Mouse (Mus musculus) neural tube, embryonic 11.5 days (tissue): ENCODE results near the gene Atp1a3. TPM values are rescaled to one million over a fixed set of nuclear protein-coding genes. Genes with fewer than 3 reads are reported as not detected.

Experiments used
- ATAC-seq: fragments of 200-750 bp; cut with Nextera tagmentation; 2 replicates; pipeline ENCODE4 v1.8.0; 2017; ENCODE audit warnings: moderate number of reproducible peaks, mild to moderate bottlenecking, moderate TSS enrichment, moderate library complexity; ENCODE audit not compliant: insufficient read depth, low FRiP score, low TSS enrichment
- DNase-seq: peaks from one replicate; pipeline ENCODE4 v3.0.0-alpha.2; 2015; ENCODE audit warnings: low spot score
- H3K27ac ChIP-seq: fragments of 300-500 bp; sonication (generic); 2 replicates; pipeline ENCODE4 v1.5.1; 2014; ENCODE audit warnings: low read depth, mild to moderate bottlenecking, low read length
- H3K27me3 ChIP-seq: fragments of 300-500 bp; sonication (generic); 2 replicates; pipeline ENCODE4 v1.6.1; 2014; ENCODE audit warnings: mild to moderate bottlenecking, low read length, mixed read lengths; ENCODE audit not compliant: control insufficient read depth, insufficient read depth
- H3K36me3 ChIP-seq: fragments of 300-500 bp; sonication (generic); 2 replicates; pipeline ENCODE4 v1.6.1; 2014; ENCODE audit warnings: mild to moderate bottlenecking, low read length, moderate library complexity, mixed read lengths; ENCODE audit not compliant: control insufficient read depth, insufficient read depth
- H3K4me1 ChIP-seq: fragments of 300-500 bp; sonication (generic); 2 replicates; pipeline ENCODE4 v1.6.1; 2014; ENCODE audit warnings: low read length, mixed read lengths; ENCODE audit not compliant: control insufficient read depth, insufficient read depth
- H3K4me2 ChIP-seq: fragments of 300-500 bp; sonication (generic); 2 replicates; pipeline ENCODE4 v1.6.1; 2014; ENCODE audit warnings: low read depth, mild to moderate bottlenecking, moderate library complexity
- H3K4me3 ChIP-seq: fragments of 300-500 bp; sonication (generic); 2 replicates; pipeline ENCODE4 v1.5.1; 2014; ENCODE audit warnings: low read depth, low read length
- H3K9ac ChIP-seq: fragments of 300-500 bp; sonication (generic); 2 replicates; pipeline ENCODE4 v1.6.1; 2014; ENCODE audit warnings: mild to moderate bottlenecking, low read length
- H3K9me3 ChIP-seq: fragments of 300-500 bp; sonication (generic); 2 replicates; pipeline ENCODE4 v1.6.1; 2016; ENCODE audit warnings: low read length; ENCODE audit not compliant: control insufficient read depth
- WGBS: fragments of 180-500 bp; shearing (Covaris S2); extraction: QIAGEN DNeasy Blood & Tissue Kit; methylation state at CpG from one replicate; pipeline ENCODE4 v1.1.7; 2014; 5-methylcytosine and 5-hydroxymethylcytosine counted together
- polyA plus RNA-seq: library from polyadenylated mRNA; unstranded; fragments of >200 nt; fragmentation: Nextera tagmentation; extraction: Ambion mirVana; gene quantifications from 2 replicates; pipeline ENCODE4 v1.2.1, GENCODE M21; 2014

Atp1a3 gene
- polyA plus RNA-seq, 1 experiment from 2014 or later, result 59.9 TPM

DNA sequence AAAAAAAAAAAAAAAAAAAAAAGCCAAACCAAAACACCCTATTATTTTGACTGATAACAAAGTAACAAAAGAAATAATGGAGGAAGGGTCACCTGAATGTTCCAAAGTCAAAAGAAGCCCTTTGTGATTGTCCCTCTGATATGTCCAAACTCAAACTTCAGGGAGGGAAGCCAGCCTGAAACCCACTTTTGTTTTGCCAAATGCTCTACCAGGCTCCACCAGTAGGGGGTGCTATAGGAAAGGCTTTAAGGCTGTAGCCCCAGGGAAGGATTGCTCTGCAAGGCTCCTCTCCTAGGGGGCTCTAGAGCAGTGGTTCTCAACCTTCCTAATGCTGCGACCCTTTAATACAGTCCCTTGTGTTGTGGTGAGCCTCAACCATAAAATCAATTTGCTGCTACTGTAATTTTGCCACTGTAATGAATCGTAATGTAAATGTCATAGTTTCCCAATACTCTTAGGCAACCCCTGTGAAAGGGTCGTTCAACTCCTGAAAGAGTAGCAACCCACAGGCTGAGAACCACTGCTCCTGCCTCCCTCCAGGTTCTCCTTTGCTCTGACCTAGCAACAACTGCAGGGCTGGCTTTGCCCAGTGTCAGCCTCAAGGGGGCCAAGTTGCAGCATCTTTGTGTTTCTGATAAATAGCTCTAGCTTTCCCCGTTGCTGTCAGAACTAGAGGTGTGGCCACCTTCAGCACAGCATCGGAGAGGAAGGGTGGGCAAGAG is 24.4 kb upstream of the Atp1a3 start:
- no peaks in the 10 kb centered on the region for H3K4me1 ChIP-seq
- WGBS, result 46% methylated on average over 5 of the region's 5 CpGs
- no peak overlapping the region for H3K4me2 ChIP-seq
- H3K36me3 ChIP-seq, result peaks cover 4% of the 10 kb centered on the region; the same call in 1 of the 2 replicates
- no peak overlapping the region for H3K9ac ChIP-seq
- no peaks in the 10 kb centered on the region for H3K9me3 ChIP-seq
- DNase-seq (peak; percentile 85), ATAC-seq (no peak)
- no peaks in the 10 kb centered on the region for H3K27me3 ChIP-seq
- H3K27ac ChIP-seq, result no peak overlapping the region
- H3K4me3 ChIP-seq, result no peak overlapping the region

- H3K9me3 ChIP-seq, result no peaks in the 10 kb centered on the region
- peaks cover 4% of the 10 kb centered on the region for H3K36me3 ChIP-seq
- WGBS, result 67% methylated on average over 7 of the region's 7 CpGs
- no peaks in the 10 kb centered on the region for H3K27me3 ChIP-seq
- ATAC-seq (no peak), DNase-seq (no peak)
- no peaks in the 10 kb centered on the region for H3K4me1 ChIP-seq
- H3K4me2 ChIP-seq, result no peak overlapping the region
- H3K27ac ChIP-seq, result no peak overlapping the region
- H3K9ac ChIP-seq, result no peak overlapping the region
- H3K4me3 ChIP-seq, result no peak overlapping the region
These were observed 20.7 kb upstream of the Atp1a3 start for GRCm38 (mm10) chr7:25026452-25026851.

DNA sequence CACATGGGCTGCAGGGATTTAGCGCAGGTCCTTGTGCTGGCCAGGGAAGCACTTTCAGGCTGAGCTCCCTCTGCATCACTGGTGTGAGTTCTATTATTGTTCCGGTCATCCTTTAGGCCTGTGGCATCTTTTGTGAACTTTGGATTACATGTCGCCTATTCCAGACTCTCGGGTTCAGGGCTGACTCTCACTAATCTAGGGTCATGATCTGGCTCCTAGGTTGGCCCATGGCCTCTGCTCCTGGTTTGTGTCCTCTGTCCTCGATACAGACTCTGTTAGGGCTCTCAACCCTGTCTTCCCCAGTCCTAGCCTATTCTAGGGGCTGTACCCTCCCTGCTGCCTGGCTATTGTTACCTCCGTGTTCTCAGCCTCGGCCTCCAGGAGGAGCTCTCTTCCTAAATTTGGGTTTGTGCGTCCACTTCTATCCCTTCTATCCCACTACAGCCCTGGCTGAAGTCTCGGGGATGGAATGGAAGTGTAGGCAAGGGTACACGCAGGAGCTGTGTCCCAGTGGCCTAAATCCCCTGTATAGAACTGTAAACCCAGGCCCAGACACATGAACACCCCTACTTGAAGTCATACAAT is 20.2 kb upstream of the Atp1a3 start:
- Histone ChIP-seq H3K4me3 (no peak overlapping the region), H3K36me3 (peaks cover 6% of the 10 kb centered on the region), H3K9me3 (no peaks in the 10 kb centered on the region), H3K4me2 (no peak overlapping the region), H3K4me1 (no peaks in the 10 kb centered on the region), H3K27ac (no peak overlapping the region), H3K27me3 (no peaks in the 10 kb centered on the region), H3K9ac (no peak overlapping the region)
- ATAC-seq (no peak), DNase-seq (no peak)
- WGBS, result 61% methylated on average over 10 of the region's 10 CpGs

- Histone ChIP-seq H3K4me2 (no peak overlapping the region), H3K9ac (no peak overlapping the region), H3K4me3 (no peak overlapping the region), H3K36me3 (peaks cover 10% of the 10 kb centered on the region), H3K9me3 (no peaks in the 10 kb centered on the region), H3K27ac (no peak overlapping the region), H3K4me1 (peaks cover 8% of the 10 kb centered on the region), H3K27me3 (peaks cover 50% of the 10 kb centered on the region)
- 66% methylated on average over 7 of the region's 7 CpGs for WGBS
- ATAC-seq (no peak), DNase-seq (no peak)
These were observed 5.8 kb upstream of the Atp1a3 start for GRCm38 (mm10) chr7:25011592-25011991.

DNA sequence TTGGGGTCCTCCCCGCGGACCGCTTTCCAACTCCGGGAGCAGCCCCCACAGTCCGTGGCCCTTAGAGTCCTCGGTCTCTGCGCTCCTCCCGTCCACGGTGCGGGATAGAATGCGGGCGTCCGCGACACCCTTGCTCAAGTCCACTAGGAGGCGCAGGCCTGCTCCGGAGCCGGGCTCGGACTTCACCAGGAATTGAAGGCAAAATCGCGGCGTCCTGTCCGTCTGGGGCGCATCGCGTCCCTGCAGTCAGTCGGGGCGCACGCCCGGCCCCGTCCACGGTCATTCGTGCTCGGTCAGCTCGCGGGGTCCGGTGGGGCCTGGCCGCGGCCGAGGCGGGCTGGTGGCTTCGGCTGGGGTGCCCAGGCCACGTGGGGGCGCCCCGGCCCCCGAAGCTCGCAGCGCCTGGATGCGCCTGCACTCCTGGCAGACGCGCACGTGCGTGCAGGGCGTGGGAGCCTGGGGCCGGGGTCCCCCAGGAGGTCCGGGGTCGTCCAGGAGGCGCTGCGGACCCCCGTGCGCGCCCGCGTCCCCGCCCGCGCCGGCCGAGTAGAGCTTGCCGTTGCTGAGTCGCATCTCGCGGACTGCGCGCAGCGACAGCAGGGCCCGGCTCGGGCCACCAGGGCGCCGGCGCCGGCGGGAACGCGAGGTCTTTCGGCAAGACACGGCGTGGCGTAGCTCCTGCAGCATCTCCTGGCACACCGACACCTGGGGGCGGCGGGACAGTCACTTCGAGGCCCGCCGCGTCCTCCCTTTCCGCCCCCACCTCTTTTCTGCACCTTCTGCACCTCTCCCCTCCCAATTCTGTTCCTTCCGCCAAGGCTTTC is 4.5 kb upstream of the Atp1a3 start:
- WGBS, result 1% methylated on average over 73 of the region's 97 CpGs
- 0 out of 2 replicates have a peak, but pooled peaks have one; percentile 8 for ATAC-seq
- H3K27me3 ChIP-seq, result peaks cover 60% of the 10 kb centered on the region

DNA sequence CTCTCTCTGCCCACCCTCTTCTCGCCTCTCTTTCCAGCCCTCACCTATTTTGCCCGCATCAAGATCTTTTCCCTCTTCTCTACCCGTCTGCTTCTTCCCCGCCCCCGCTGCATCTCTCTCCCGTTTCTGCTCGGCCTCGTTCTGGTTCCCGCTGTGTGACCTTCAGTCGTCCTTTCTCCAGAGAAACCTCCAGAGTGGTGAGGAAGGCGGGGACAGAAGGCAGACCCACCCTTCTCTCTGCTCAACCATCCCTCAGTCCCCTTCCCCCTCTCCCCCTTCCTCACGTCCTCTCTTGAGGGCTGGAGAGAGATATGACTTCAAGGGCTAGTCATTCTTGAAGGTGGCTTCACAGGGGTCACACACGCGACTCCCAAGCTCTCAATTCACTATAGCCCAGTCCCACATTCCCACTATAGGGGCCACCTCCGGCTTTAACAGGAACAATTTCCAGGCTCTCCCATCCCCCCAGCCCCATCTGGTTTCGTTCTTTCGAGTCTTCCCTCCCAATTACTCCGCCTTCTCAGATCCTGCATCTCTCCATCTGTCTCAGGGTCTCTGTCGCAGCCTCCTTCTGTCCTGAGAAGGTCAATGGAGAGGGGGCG is 3.4 kb upstream of the Atp1a3 start:
- Histone ChIP-seq H3K9ac (peak overlapping the region; percentile 42; the same call in 1 of the 2 replicates), H3K27me3 (peaks cover 66% of the 10 kb centered on the region), H3K4me3 (no peak overlapping the region), H3K9me3 (no peaks in the 10 kb centered on the region), H3K36me3 (peaks cover 4% of the 10 kb centered on the region; the same call in 1 of the 2 replicates), H3K4me1 (peaks cover 18% of the 10 kb centered on the region), H3K27ac (peak overlapping the region; percentile 87), H3K4me2 (peak overlapping the region; percentile 62)
- no peak for ATAC-seq
- peak; percentile 52 for DNase-seq
- WGBS, result 5% methylated on average over 20 of the region's 20 CpGs

More for the DNA sequence above, 4.5 kb upstream of the Atp1a3 start:
- H3K4me2 ChIP-seq, result peak overlapping the region; percentile 62
- peaks cover 4% of the 10 kb centered on the region; the same call in 1 of the 2 replicates for H3K36me3 ChIP-seq
- 0 out of 2 replicates have a peak overlapping the region, but pooled peaks have one; percentile 15 for H3K9ac ChIP-seq
- peak; percentile 80 for DNase-seq
- peaks cover 16% of the 10 kb centered on the region for H3K4me1 ChIP-seq
- no peaks in the 10 kb centered on the region for H3K9me3 ChIP-seq
- H3K27ac ChIP-seq, result peak overlapping the region; percentile 87; the same call in 1 of the 2 replicates
- peak overlapping the region; percentile 33 for H3K4me3 ChIP-seq

- peak; percentile 78 for DNase-seq
- peaks cover 66% of the 10 kb centered on the region for H3K27me3 ChIP-seq
- 0 out of 2 replicates have a peak, but pooled peaks cover 2% of the 10 kb centered on the region for H3K36me3 ChIP-seq
- peak overlapping the region; percentile 87 for H3K27ac ChIP-seq
- WGBS, result under 1% methylated on average over 17 of the region's 17 CpGs
- H3K4me3 ChIP-seq, result peak overlapping the region; percentile 3; the same call in 1 of the 2 replicates
- H3K9ac ChIP-seq, result peak overlapping the region; percentile 42; the same call in 1 of the 2 replicates
- H3K4me1 ChIP-seq, result peaks cover 18% of the 10 kb centered on the region
- ATAC-seq, result no peak
- no peaks in the 10 kb centered on the region for H3K9me3 ChIP-seq
- peak overlapping the region; percentile 29 for H3K4me2 ChIP-seq
These were observed 2.9 kb upstream of the Atp1a3 start for GRCm38 (mm10) chr7:25008635-25009034.
